Mouse (Mus musculus): ENCODE measurements at regions not wholly inside any gene's neighbourhood (a gene's known extent, or its start where the extent isn't known, plus 50 kb on each side); places are given as distances from the start of the nearest gene placed in this dataset.

- no peak for DNase-seq (ENCODE audit: low spot score in 2 of 2)
Measured at GRCm38 (mm10) chr16:25087741-25088648, 198.6 kb upstream of the Tprg start.

GRCm38 (mm10) chr16:25088649-25089019 lies 198.0 kb upstream of the Tprg start:
- no peak for DNase-seq (ENCODE audit: low spot score in 2 of 2)

- DNase-seq (ENCODE audit: low spot score in 2 of 2): no peak
Measured at GRCm38 (mm10) chr16:25104165-25104564, 182.5 kb upstream of the Tprg start.

GRCm38 (mm10) chr16:25104603-25105002 lies 182.0 kb upstream of the Tprg start:
- DNase-seq (ENCODE audit: low spot score in 2 of 2): no peak

GRCm38 (mm10) chr16:25140164-25140563 lies 146.5 kb upstream of the Tprg start:
- no peak for DNase-seq (ENCODE audit: low spot score in 2 of 2)

- DNase-seq (ENCODE audit: low spot score in 2 of 2): no peak
Measured at GRCm38 (mm10) chr16:25147486-25147885, 139.1 kb upstream of the Tprg start.

GRCm38 (mm10) chr16:25149186-25149585 lies 137.4 kb upstream of the Tprg start:
- no peak for DNase-seq (ENCODE audit: low spot score in 2 of 2)

GRCm38 (mm10) chr16:25176870-25177269 lies 109.7 kb upstream of the Tprg start:
- DNase-seq (ENCODE audit: low spot score in 2 of 2): no peak

- no peak for DNase-seq (ENCODE audit: low spot score in 2 of 2)
Measured at GRCm38 (mm10) chr16:25178055-25178454, 108.6 kb upstream of the Tprg start.

GRCm38 (mm10) chr16:25181939-25182338 lies 104.7 kb upstream of the Tprg start:
- no peak for DNase-seq (ENCODE audit: low spot score in 2 of 2)

- no peak for DNase-seq (ENCODE audit: low spot score in 2 of 2)
Measured at GRCm38 (mm10) chr16:25197079-25197478, 89.5 kb upstream of the Tprg start.

- DNase-seq (ENCODE audit: low spot score in 2 of 2): no peak
Measured at GRCm38 (mm10) chr16:25198844-25199243, 87.8 kb upstream of the Tprg start.

GRCm38 (mm10) chr16:25199984-25200383 lies 86.6 kb upstream of the Tprg start:
- no peak for DNase-seq (ENCODE audit: low spot score in 2 of 2)

- no peak for DNase-seq (ENCODE audit: low spot score in 2 of 2)
Measured at GRCm38 (mm10) chr16:25201094-25201770, 85.4 kb upstream of the Tprg start.

GRCm38 (mm10) chr16:25213250-25213649 lies 73.4 kb upstream of the Tprg start:
- no peak for DNase-seq (ENCODE audit: low spot score in 2 of 2)

- DNase-seq (ENCODE audit: low spot score in 2 of 2): no peak
Measured at GRCm38 (mm10) chr16:25220552-25220951, 66.1 kb upstream of the Tprg start.

GRCm38 (mm10) chr16:25224801-25225200 lies 61.8 kb upstream of the Tprg start:
- no peak for DNase-seq (ENCODE audit: low spot score in 2 of 2)

Data from natural killer cell, adult 2 months (primary cell).